Mouse (Mus musculus) CH12.LX (cell line): ENCODE data around the gene Stpg1. TPM values are rescaled to one million over a fixed set of nuclear protein-coding genes. Genes with fewer than 3 reads are reported as not detected.

Experiments used
- DNase-seq: peaks from one replicate; pipeline ENCODE4 v3.0.0-alpha.2; 2013; ENCODE audit errors: extremely low read depth
- H3K27ac ChIP-seq: 2 replicates; pipeline ENCODE4 v1.5.1; 2012; ENCODE audit warnings: low read depth, mild to moderate bottlenecking, control low read depth, moderate library complexity; ENCODE audit not compliant: insufficient read depth
- H3K27me3 ChIP-seq: replicated peaks from 2 replicates; pipeline ENCODE3; 2012; ENCODE audit warnings: inconsistent platforms
- H3K36me3 ChIP-seq, 2 experiments: replicated peaks in 1 of 2; 2 replicates each; pipeline versions ENCODE3 to v1.6.1; 2012; ENCODE audit warnings: inconsistent platforms in 1 of 2, low read length in 1 of 2, mild to moderate bottlenecking in 1 of 2, mixed read lengths in 1 of 2, moderate library complexity in 1 of 2; ENCODE audit not compliant: control insufficient read depth in 1 of 2, insufficient read depth in 1 of 2
- H3K4me1 ChIP-seq, 2 experiments: 2 replicates each; pipeline ENCODE4 v1.6.1; 2012; ENCODE audit warnings: inconsistent platforms in 1 of 2, moderate library complexity in 1 of 2; ENCODE audit not compliant: insufficient read depth in 2 of 2, control insufficient read depth in 1 of 2
- H3K4me2 ChIP-seq: 2 replicates; pipeline ENCODE4 v1.6.1; 2012; ENCODE audit warnings: low read depth, mild to moderate bottlenecking, control low read depth; ENCODE audit not compliant: poor library complexity, insufficient read depth, severe bottlenecking
- H3K4me3 ChIP-seq, 3 experiments: fragments of 150-350 bp in 1 of 3; sonication (generic) in 1 of 3; replicated peaks in 1 of 3; 2 replicates each; pipeline versions ENCODE3 to v1.5.1; 2011 to 2012; ENCODE audit warnings: low read depth in 2 of 3, low read length in 2 of 3, mild to moderate bottlenecking in 2 of 3, moderate library complexity in 2 of 3, control low read depth in 1 of 3, improper control_type of control experiment in 1 of 3, inconsistent platforms in 1 of 3, mixed read lengths in 1 of 3; ENCODE audit not compliant: poor library complexity in 1 of 3
- H3K79me2 ChIP-seq: replicated peaks from 2 replicates; pipeline ENCODE4 v1.6.1; 2012; ENCODE audit warnings: mild to moderate bottlenecking, moderate library complexity; ENCODE audit not compliant: control insufficient read depth, poor library complexity, insufficient read depth, severe bottlenecking; ENCODE audit errors: extremely low read depth
- H3K9ac ChIP-seq: 2 replicates; pipeline ENCODE4 v1.6.1; 2012; ENCODE audit warnings: low read depth, mild to moderate bottlenecking, control low read depth, moderate library complexity; ENCODE audit not compliant: insufficient read depth
- H3K9me3 ChIP-seq: replicated peaks from 2 replicates; pipeline ENCODE3; 2012; ENCODE audit warnings: low read length, inconsistent platforms, mixed read lengths
- CHD1 ChIP-seq: IDR thresholded peaks from 2 replicates; pipeline ENCODE4 v1.6.1; 2012; ENCODE audit warnings: low read depth, low read length, improper control_type of control experiment, inconsistent platforms
- E2F4 ChIP-seq: IDR thresholded peaks from 2 replicates; pipeline ENCODE4 v1.6.1; 2011; ENCODE audit warnings: low read depth, low read length, improper control_type of control experiment; ENCODE audit not compliant: insufficient replicate concordance
- GABPA ChIP-seq: IDR thresholded peaks from 2 replicates; pipeline ENCODE4 v1.6.1; 2012; ENCODE audit warnings: low read depth, low read length, improper control_type of control experiment, inconsistent platforms; ENCODE audit not compliant: insufficient replicate concordance
- IRF4 ChIP-seq: IDR thresholded peaks from 2 replicates; pipeline ENCODE4 v1.6.1; 2014; ENCODE audit warnings: low read depth, mild to moderate bottlenecking, inconsistent platforms, low read length, improper control_type of control experiment
- JUN ChIP-seq: IDR thresholded peaks from 2 replicates; pipeline ENCODE4 v1.6.1; 2011; ENCODE audit warnings: low read depth, mild to moderate bottlenecking, low read length, improper control_type of control experiment, moderate library complexity; ENCODE audit not compliant: insufficient read depth
- MAX ChIP-seq: IDR thresholded peaks from 2 replicates; pipeline ENCODE4 v1.6.1; 2011; ENCODE audit warnings: low read length, improper control_type of control experiment
- MXI1 ChIP-seq: IDR thresholded peaks from 2 replicates; pipeline ENCODE4 v1.6.1; 2011; ENCODE audit warnings: mild to moderate bottlenecking, low read depth, low read length, improper control_type of control experiment
- NRF1 ChIP-seq: IDR thresholded peaks from 2 replicates; pipeline ENCODE4 v1.6.1; 2014; ENCODE audit warnings: low read depth, mild to moderate bottlenecking, inconsistent platforms, low read length, improper control_type of control experiment, moderate library complexity
- POLR2A ChIP-seq: IDR thresholded peaks from 2 replicates; pipeline ENCODE4 v1.6.1; 2011; ENCODE audit warnings: low read depth, mild to moderate bottlenecking, improper control_type of control experiment, low read length
- POLR2AphosphoS2 ChIP-seq: IDR thresholded peaks from 2 replicates; pipeline ENCODE4 v1.6.1; 2011; ENCODE audit warnings: low read depth, low read length, improper control_type of control experiment
- RAD21 ChIP-seq: IDR thresholded peaks from 2 replicates; pipeline ENCODE4 v1.6.1; 2011; ENCODE audit warnings: low read depth, mild to moderate bottlenecking, low read length, improper control_type of control experiment, moderate library complexity
- SIN3A ChIP-seq: IDR thresholded peaks from 2 replicates; pipeline ENCODE4 v1.6.1; 2012; ENCODE audit warnings: low read length, improper control_type of control experiment, inconsistent platforms
- TBP ChIP-seq: conservative IDR thresholded peaks from 2 replicates; pipeline ENCODE4 v1.6.1; 2011; ENCODE audit warnings: low read depth, low read length, improper control_type of control experiment
- TCF12 ChIP-seq: IDR thresholded peaks from 2 replicates; pipeline ENCODE4 v1.6.1; 2014; ENCODE audit warnings: low read depth, mild to moderate bottlenecking, inconsistent platforms, low read length, improper control_type of control experiment
- UBTF ChIP-seq: IDR thresholded peaks from 2 replicates; pipeline ENCODE4 v1.6.1; 2012; ENCODE audit warnings: low read depth, mild to moderate bottlenecking, inconsistent platforms, low read length, improper control_type of control experiment, moderate library complexity
- ZNF384 ChIP-seq: IDR thresholded peaks from 2 replicates; pipeline ENCODE4 v1.6.1; 2012; ENCODE audit warnings: low read depth, low read length, improper control_type of control experiment, inconsistent platforms
- dilution Hi-C: fragments of 300-500 bp; cut with MboI; formaldehyde crosslinking; loops from 2 replicates; pipeline ENCODE4 v1.14.3; 2020; ENCODE audit warnings: low sequenced_read_pairs; ENCODE audit not compliant: extremely low pct_unique_long_range_greater_than_20kb, extremely low pct_ligation_motif_present
- in situ Hi-C: fragments of 300-500 bp; cut with MboI; formaldehyde crosslinking; loops from 3 replicates; pipeline ENCODE4 v1.14.3; 2019; ENCODE audit warnings: low sequenced_read_pairs, low pct_ligation_motif_present, low pct_unique_long_range_greater_than_20kb, mixed read lengths
- polyA plus RNA-seq: library from polyadenylated mRNA; unstranded; fragments of >175 nt; gene quantifications from 2 replicates; pipeline ENCODE4 v1.2.1, GENCODE M21; 2012; ENCODE audit warnings: low read depth; ENCODE audit not compliant: insufficient read length
- total RNA-seq, 2 experiments: library from RNA; depleted of rRNA; stranded (reverse); fragments of 300-350 nt in 1 of 2; fragments of >200 nt in 1 of 2; gene quantifications; 2 replicates each; pipeline ENCODE4 v1.2.3; 2012 to 2014

Stpg1 gene
- total and polyA plus RNA-seq, 3 experiments, result not detected

GRCm38 (mm10) chr4:135544284-135544683 lies 49.7 kb downstream of the Stpg1 start:
- Histone ChIP-seq H3K79me2 (no peaks in the 10 kb centered on the region), H3K27me3 (peaks cover 15% of the 10 kb centered on the region), H3K27ac (no peak overlapping the region), H3K4me1 (peaks cover 3 to 22% of the 10 kb centered on the region in 2 experiments; a peak in 3 of 4 replicates), H3K9ac (no peak overlapping the region), H3K4me2 (no peak overlapping the region), H3K9me3 (peaks cover 2% of the 10 kb centered on the region), H3K4me3 (no peak overlapping the region), H3K36me3 (no peaks in the 10 kb centered on the region)
- in situ Hi-C loops (no loop called here), dilution Hi-C loops (no loop called here)
- no peak for TF ChIP-seq POLR2A
- TF ChIP-seq JUN, result no peak
- TF ChIP-seq MXI1, result no peak
- TF ChIP-seq NRF1, result no peak
- no peak for TF ChIP-seq RAD21
- TF ChIP-seq MAX, result no peak
- TF ChIP-seq TBP, result no peak
- no peak for TF ChIP-seq CHD1
- no peak for TF ChIP-seq UBTF
- no peak for TF ChIP-seq E2F4
- TF ChIP-seq GABPA, result no peak
- no peak for TF ChIP-seq ZNF384
- no peak for TF ChIP-seq TCF12
- no peak for TF ChIP-seq POLR2AphosphoS2
- DNase-seq, result no peak

- H3K79me2 ChIP-seq, result no peaks in the 10 kb centered on the region
- H3K9me3 ChIP-seq, result no peaks in the 10 kb centered on the region
- in situ Hi-C loops, result no loop called here
- no peaks in the 10 kb centered on the region for H3K36me3 ChIP-seq
- H3K4me3 ChIP-seq, result peak overlapping the region in 1 of 3 experiments; percentile 21
- H3K4me1 ChIP-seq, result peaks cover 3 to 22% of the 10 kb centered on the region in 2 experiments; a peak in 3 of 4 replicates
- peaks cover 17% of the 10 kb centered on the region for H3K27me3 ChIP-seq
- no peak overlapping the region for H3K4me2 ChIP-seq
- H3K9ac ChIP-seq, result no peak overlapping the region
- dilution Hi-C loops, result no loop called here
- TF ChIP-seq SIN3A (no peak), IRF4 (peak; percentile 29; the same call in 1 of the 2 replicates), TCF12 (0 out of 2 replicates have a peak, but pooled peaks have one; percentile 6)
- H3K27ac ChIP-seq, result no peak overlapping the region
- peak; percentile 25 for DNase-seq
Measured at GRCm38 (mm10) chr4:135545080-135545511, 50.5 kb downstream of the Stpg1 start.
